Mouse (Mus musculus) hindbrain, embryonic 10.5 days (tissue): ENCODE measurements around the gene Cdh8. TPM values are rescaled to one million over a fixed set of nuclear protein-coding genes. Genes with fewer than 3 reads are reported as not detected.

ENCODE experiments used
- DNase-seq: peaks from one replicate; pipeline ENCODE4 v3.0.0-alpha.2; 2017; ENCODE audit warnings: low spot score
- H3K27ac ChIP-seq: fragments of 300-500 bp; sonication (generic); 2 replicates; pipeline ENCODE4 v1.5.1; 2016; ENCODE audit warnings: mild to moderate bottlenecking, moderate library complexity
- H3K27me3 ChIP-seq: fragments of 300-500 bp; sonication (generic); 2 replicates; pipeline ENCODE4 v1.6.1; 2016; ENCODE audit warnings: mild to moderate bottlenecking; ENCODE audit not compliant: poor library complexity, insufficient read depth, severe bottlenecking
- H3K36me3 ChIP-seq: fragments of 300-500 bp; sonication (generic); 2 replicates; pipeline ENCODE4 v1.6.1; 2016; ENCODE audit warnings: mild to moderate bottlenecking, moderate library complexity
- H3K4me1 ChIP-seq: fragments of 300-500 bp; sonication (generic); replicated peaks from 2 replicates; pipeline ENCODE4 v1.6.1; 2016; ENCODE audit warnings: mild to moderate bottlenecking
- H3K4me3 ChIP-seq: fragments of 300-500 bp; sonication (generic); 2 replicates; pipeline ENCODE4 v1.5.1; 2016; ENCODE audit warnings: mild to moderate bottlenecking, moderate library complexity
- H3K9me3 ChIP-seq: fragments of 300-500 bp; sonication (generic); 2 replicates; pipeline ENCODE4 v1.6.1; 2016; ENCODE audit warnings: mild to moderate bottlenecking, moderate library complexity
- WGBS: fragments of 180-500 bp; shearing (Covaris S2); methylation state at CpG from one replicate; pipeline ENCODE4 v1.1.7; 2016; 5-methylcytosine and 5-hydroxymethylcytosine counted together
- polyA plus RNA-seq: library from polyadenylated mRNA; unstranded; fragments of >200 nt; fragmentation: Nextera tagmentation; extraction: Ambion mirVana; gene quantifications from 2 replicates; pipeline ENCODE4 v1.2.1, GENCODE M21; 2016

Cdh8 gene
- polyA plus RNA-seq = 1.4 and 3.7 TPM in 2 replicates

- peak; percentile 65 for DNase-seq
- peaks cover 72% of the 10 kb centered on the region for H3K27me3 ChIP-seq
- under 1% methylated on average over 58 of the region's 58 CpGs for WGBS
- H3K9me3 ChIP-seq = no peaks in the 10 kb centered on the region
- H3K27ac ChIP-seq = peak within 1 kb of the TSS; percentile 71
- peaks cover 23% of the 10 kb centered on the region for H3K4me1 ChIP-seq
- H3K36me3 ChIP-seq = no peaks in the 10 kb centered on the region
- peak within 1 kb of the TSS; percentile 65 for H3K4me3 ChIP-seq
Observed at GRCm38 (mm10) chr8:99415966-99416781, at the start of gene Cdh8. Gene Cdh8 (minus strand): TSS chr8:99416471.

- Histone ChIP-seq H3K9me3 (no peaks in the 10 kb centered on the region), H3K4me1 (no peaks in the 10 kb centered on the region), H3K36me3 (no peaks in the 10 kb centered on the region), H3K4me3 (no peak overlapping the region), H3K27ac (no peak overlapping the region), H3K27me3 (no peaks in the 10 kb centered on the region)
- no peak for DNase-seq
- WGBS = 95% methylated on average over 1 of the region's 1 CpGs
Observed at GRCm38 (mm10) chr8:99446506-99446905, 30.2 kb upstream of the Cdh8 start.

GRCm38 (mm10) chr8:99425901-99426300, 9.6 kb upstream of the Cdh8 start:
- Histone ChIP-seq H3K9me3 (no peaks in the 10 kb centered on the region), H3K4me1 (no peaks in the 10 kb centered on the region), H3K27me3 (no peaks in the 10 kb centered on the region), H3K36me3 (no peaks in the 10 kb centered on the region), H3K4me3 (no peak overlapping the region), H3K27ac (no peak overlapping the region)
- no peak for DNase-seq
- 87% methylated on average over 4 of the region's 4 CpGs for WGBS

GRCm38 (mm10) chr8:99421516-99421915, 5.2 kb upstream of the Cdh8 start:
- no peak overlapping the region for H3K27ac ChIP-seq
- 28% methylated on average over 7 of the region's 7 CpGs for WGBS
- H3K9me3 ChIP-seq = no peaks in the 10 kb centered on the region
- H3K36me3 ChIP-seq = no peaks in the 10 kb centered on the region
- H3K4me3 ChIP-seq = no peak overlapping the region
- DNase-seq = no peak
- H3K27me3 ChIP-seq = peaks cover 33% of the 10 kb centered on the region
- H3K4me1 ChIP-seq = peaks cover 6% of the 10 kb centered on the region

GRCm38 (mm10) chr8:99419726-99420125, 3.5 kb upstream of the Cdh8 start:
- 86% methylated on average over 4 of the region's 4 CpGs for WGBS

GRCm38 (mm10) chr8:99417456-99417855, 1.2 kb upstream of the Cdh8 start:
- Histone ChIP-seq H3K27me3 (peaks cover 72% of the 10 kb centered on the region), H3K36me3 (no peaks in the 10 kb centered on the region), H3K4me1 (peaks cover 23% of the 10 kb centered on the region), H3K9me3 (no peaks in the 10 kb centered on the region), H3K4me3 (no peak overlapping the region), H3K27ac (no peak overlapping the region)
- WGBS = 40% methylated on average over 7 of the region's 7 CpGs
- no peak for DNase-seq

More at GRCm38 (mm10) chr8:99419726-99420125, 3.5 kb upstream of the Cdh8 start:
- Histone ChIP-seq H3K36me3 (no peaks in the 10 kb centered on the region), H3K27ac (no peak overlapping the region), H3K27me3 (peaks cover 51% of the 10 kb centered on the region), H3K9me3 (no peaks in the 10 kb centered on the region), H3K4me1 (peaks cover 16% of the 10 kb centered on the region), H3K4me3 (no peak overlapping the region)
- DNase-seq = no peak

- H3K27ac ChIP-seq = peak overlapping the region; percentile 71
- H3K27me3 ChIP-seq = peaks cover 72% of the 10 kb centered on the region
- H3K36me3 ChIP-seq = no peaks in the 10 kb centered on the region
- H3K9me3 ChIP-seq = no peaks in the 10 kb centered on the region
- H3K4me1 ChIP-seq = peaks cover 23% of the 10 kb centered on the region
- WGBS = under 1% methylated on average over 48 of the region's 48 CpGs
- peak; percentile 54 for DNase-seq
- H3K4me3 ChIP-seq = peak overlapping the region; percentile 65
Observed at GRCm38 (mm10) chr8:99415076-99415965, 950 bp downstream of the Cdh8 start.

- H3K36me3 ChIP-seq = no peaks in the 10 kb centered on the region
- peak; percentile 14 for DNase-seq
- WGBS = 4% methylated on average over 9 of the region's 9 CpGs
- peaks cover 23% of the 10 kb centered on the region for H3K4me1 ChIP-seq
- no peaks in the 10 kb centered on the region for H3K9me3 ChIP-seq
- no peak overlapping the region for H3K27ac ChIP-seq
- H3K27me3 ChIP-seq = peaks cover 69% of the 10 kb centered on the region
- H3K4me3 ChIP-seq = peak overlapping the region; percentile 65
Observed at GRCm38 (mm10) chr8:99414483-99414921, 1.8 kb downstream of the Cdh8 start.

GRCm38 (mm10) chr8:99413877-99414482, 2.3 kb downstream of the Cdh8 start:
- H3K4me1 ChIP-seq = peaks cover 23% of the 10 kb centered on the region
- H3K36me3 ChIP-seq = no peaks in the 10 kb centered on the region
- H3K9me3 ChIP-seq = no peaks in the 10 kb centered on the region
- no peak overlapping the region for H3K27ac ChIP-seq
- WGBS = 46% methylated on average over 10 of the region's 10 CpGs
- DNase-seq = no peak
- peak overlapping the region; percentile 65 for H3K4me3 ChIP-seq
- H3K27me3 ChIP-seq = peaks cover 64% of the 10 kb centered on the region

- H3K27ac ChIP-seq = no peak overlapping the region
Observed at GRCm38 (mm10) chr8:99393908-99394307, 22.4 kb downstream of the Cdh8 start.

GRCm38 (mm10) chr8:99370104-99370503, 46.2 kb downstream of the Cdh8 start:
- H3K27ac ChIP-seq = no peak overlapping the region
- H3K27me3 ChIP-seq = no peaks in the 10 kb centered on the region
- H3K36me3 ChIP-seq = no peaks in the 10 kb centered on the region
- WGBS = 92% methylated on average over 5 of the region's 5 CpGs
- no peak overlapping the region for H3K4me3 ChIP-seq
- no peaks in the 10 kb centered on the region for H3K9me3 ChIP-seq
- DNase-seq = no peak
- no peaks in the 10 kb centered on the region for H3K4me1 ChIP-seq

More at GRCm38 (mm10) chr8:99393908-99394307, 22.4 kb downstream of the Cdh8 start:
- Histone ChIP-seq H3K4me1 (no peaks in the 10 kb centered on the region), H3K36me3 (no peaks in the 10 kb centered on the region), H3K4me3 (no peak overlapping the region), H3K9me3 (no peaks in the 10 kb centered on the region), H3K27me3 (no peaks in the 10 kb centered on the region)
- WGBS = 82% methylated on average over 4 of the region's 4 CpGs
- DNase-seq = no peak

- Histone ChIP-seq H3K36me3 (no peaks in the 10 kb centered on the region), H3K27ac (no peak overlapping the region), H3K4me1 (no peaks in the 10 kb centered on the region), H3K9me3 (no peaks in the 10 kb centered on the region), H3K27me3 (no peaks in the 10 kb centered on the region), H3K4me3 (no peak overlapping the region)
- DNase-seq = no peak
- WGBS = 97% methylated on average over 3 of the region's 3 CpGs
Observed at GRCm38 (mm10) chr8:99369166-99369565, 47.1 kb downstream of the Cdh8 start.
